Mouse (Mus musculus) layer of hippocampus, adult 18-20 months (tissue): Measurements from ENCODE around the gene Rhcg. TPM values are rescaled to one million over a fixed set of nuclear protein-coding genes. Genes with fewer than 3 reads are reported as not detected.

ENCODE experiments used
- DNase-seq, 2 experiments: peaks; one replicate each; pipeline ENCODE4 v3.0.0; 2022; ENCODE audit warnings: low spot score in 2 of 2
- total RNA-seq, 2 experiments: library from RNA; stranded (reverse); gene quantifications; 2 replicates each; pipeline ENCODE4 v1.2.3; 2021

Rhcg gene
- total RNA-seq, 2 experiments from 2014 or later, result 0.82 to 1.8 TPM

DNA sequence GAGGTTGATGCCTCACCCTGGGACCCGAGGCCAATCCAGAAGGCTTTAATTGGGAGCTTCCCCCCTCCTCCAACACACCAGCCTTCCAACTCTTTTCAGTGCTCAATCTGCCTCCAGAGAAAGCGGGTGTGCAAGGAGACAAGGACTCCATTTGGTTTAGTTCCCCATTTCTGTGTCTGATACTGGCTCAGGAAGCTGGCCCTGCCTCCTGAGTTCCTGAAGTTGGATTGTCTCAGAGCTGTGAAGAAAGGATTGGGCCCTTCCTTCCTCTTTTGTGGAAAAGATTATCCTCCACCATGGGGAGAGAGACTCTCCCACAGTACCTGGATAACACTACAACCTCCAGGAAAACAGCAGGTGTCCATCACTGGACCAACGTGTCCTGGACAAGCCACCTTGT lies 10.7 kb downstream of the Rhcg start:
- DNase-seq, result no peak

GRCm38 (mm10) chr7:79602006-79602405 lies 15.5 kb downstream of the Rhcg start:
- DNase-seq, result no peak

GRCm38 (mm10) chr7:79600122-79600521 lies 17.3 kb downstream of the Rhcg start:
- DNase-seq, result no peak

DNA sequence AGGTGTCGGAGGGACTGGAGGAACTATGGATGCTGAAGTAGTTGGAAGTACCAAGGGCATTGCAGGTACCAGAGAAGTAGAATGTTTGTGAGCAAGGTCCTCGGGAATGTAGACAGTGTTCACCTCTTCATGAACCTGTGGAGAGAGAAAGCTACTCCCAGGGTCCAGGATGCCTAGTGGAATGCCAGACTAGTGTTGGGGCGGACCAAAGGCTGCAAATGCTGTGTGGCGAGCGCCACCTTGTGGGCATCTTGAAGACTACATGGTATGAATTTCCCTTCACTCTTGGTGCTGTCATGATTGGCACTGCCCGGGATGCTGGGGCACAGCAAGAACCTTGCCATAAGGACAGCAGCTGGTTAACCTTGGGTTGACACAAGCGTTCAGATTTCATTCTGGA lies 22.6 kb downstream of the Rhcg start:
- DNase-seq, result peak; percentile 73 to 88

GRCm38 (mm10) chr7:79591812-79592731 lies 25.4 kb downstream of the Rhcg start:
- peak; percentile 74 to 80 for DNase-seq

- no peak for DNase-seq
These were observed 26.8 kb downstream of the Rhcg start for GRCm38 (mm10) chr7:79590560-79591110.

GRCm38 (mm10) chr7:79589763-79590559 lies 27.5 kb downstream of the Rhcg start:
- DNase-seq, result no peak

GRCm38 (mm10) chr7:79588284-79588683 lies 29.2 kb downstream of the Rhcg start:
- DNase-seq, result no peak

GRCm38 (mm10) chr7:79578851-79579241 lies 38.6 kb downstream of the Rhcg start:
- no peak for DNase-seq

DNA sequence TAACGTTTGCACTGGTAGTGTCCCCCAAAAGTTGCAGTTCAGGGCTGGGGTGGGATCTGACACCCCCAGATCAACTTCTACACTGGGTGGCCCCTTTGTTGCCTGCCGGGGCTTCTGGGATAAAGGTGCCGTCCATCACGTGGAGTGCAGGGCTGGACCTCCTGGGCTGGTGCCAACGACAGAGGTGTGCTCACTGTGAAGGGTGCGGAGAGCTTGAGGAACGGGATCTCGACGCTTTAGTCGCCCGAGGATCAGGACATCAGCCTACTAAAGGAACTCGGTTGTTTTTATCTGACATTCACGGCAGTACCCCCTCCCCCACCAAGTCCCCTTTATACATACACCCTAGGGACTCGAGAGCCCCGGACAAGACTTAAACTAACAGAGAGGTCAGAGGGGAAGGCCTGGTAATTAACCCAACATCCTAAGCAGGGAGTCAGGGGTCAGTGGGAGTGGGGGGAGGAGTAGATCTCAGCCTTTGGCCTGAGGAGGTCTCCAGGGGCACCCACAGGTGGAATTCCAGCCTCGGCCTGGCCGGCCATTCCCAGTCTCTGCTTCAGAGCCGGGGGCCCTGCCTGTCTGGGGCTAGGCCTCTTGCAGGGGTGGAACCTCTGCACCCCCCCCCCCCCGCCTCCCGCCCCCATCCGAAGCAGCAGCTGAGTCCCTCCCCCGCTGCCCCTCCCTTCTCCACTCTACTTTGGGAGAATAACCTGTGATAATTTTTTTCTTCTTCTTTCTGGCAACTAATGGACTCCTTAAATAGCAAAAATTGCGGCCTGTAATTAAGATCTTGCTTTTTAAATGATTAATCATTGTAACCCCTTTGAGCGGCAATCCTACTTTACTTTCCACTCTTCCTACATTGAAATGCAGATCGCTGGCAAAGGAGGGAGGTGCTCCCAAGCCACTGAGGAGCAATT lies 39.3 kb downstream of the Rhcg start:
- DNase-seq, result peak in 1 of 2 experiments; percentile 13

GRCm38 (mm10) chr7:79577096-79577874 lies 40.2 kb downstream of the Rhcg start:
- DNase-seq, result peak; percentile 62 to 87

GRCm38 (mm10) chr7:79576659-79577058 lies 40.8 kb downstream of the Rhcg start:
- peak; percentile 57 to 78 for DNase-seq

DNA sequence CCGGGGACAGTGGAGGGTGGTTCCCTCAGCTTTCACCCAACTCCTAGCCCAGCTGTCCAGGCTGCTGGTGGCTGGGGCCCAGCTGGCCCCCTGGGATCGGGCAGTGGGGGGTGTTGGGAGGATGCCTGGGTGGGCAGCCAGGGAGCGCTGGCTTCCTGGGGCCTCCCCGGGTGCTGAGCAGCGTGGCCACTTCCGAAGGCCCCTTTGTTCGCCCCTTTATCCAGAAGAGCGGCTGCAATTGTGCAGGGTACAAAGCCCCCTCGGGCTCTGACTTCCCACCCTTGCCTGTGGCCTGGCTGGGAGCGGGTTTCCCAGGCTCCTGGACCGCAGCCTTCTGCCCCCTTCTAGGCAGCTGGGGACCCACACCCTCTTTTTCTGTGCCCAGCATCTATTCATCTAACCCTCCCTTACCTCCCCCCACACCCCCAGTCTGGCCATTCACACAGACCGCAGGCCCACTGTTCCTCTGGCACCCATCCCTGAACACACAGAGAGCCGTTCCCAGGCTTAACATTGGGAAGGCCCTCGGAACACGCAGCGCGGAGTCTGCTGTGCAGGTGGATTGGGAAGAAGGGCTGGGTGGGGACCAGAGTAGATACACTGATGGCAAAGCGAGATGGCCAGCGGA lies 45.2 kb downstream of the Rhcg start:
- no peak for DNase-seq

DNA sequence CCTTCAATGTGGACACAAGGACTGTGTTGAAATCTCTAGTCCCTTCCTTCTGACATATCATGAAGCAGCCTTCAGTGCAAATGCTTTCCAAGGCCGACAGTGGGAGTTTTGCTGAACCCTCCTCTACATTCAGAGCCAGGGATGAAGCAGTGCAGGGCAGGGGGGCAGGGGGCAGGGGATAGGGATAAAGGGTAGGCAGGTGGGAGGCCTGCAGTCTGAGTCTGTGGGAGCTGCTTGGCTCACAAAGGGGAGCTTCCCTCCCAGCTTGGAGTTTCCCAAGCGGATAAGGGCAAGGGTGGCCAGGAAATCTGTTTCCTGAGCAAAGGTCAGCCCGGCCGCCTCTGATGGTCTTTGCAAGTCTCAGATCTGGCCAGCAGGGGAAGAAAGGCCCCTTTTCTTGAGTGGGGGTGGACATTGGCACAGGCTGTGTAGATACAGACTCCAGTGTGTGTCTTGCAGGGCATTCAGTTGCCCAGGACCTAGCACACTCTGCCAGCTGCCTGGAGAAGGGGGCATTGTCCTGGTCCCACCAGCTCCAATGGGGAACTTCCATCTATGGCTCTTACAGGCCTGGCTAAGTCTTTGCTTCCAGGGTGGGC lies 48.4 kb downstream of the Rhcg start:
- peak in 1 of 2 experiments; percentile 32 for DNase-seq

- DNase-seq, result no peak
These were observed 49.2 kb downstream of the Rhcg start for GRCm38 (mm10) chr7:79568212-79568611.

GRCm38 (mm10) chr7:79563675-79564074 lies 53.8 kb downstream of the Rhcg start:
- DNase-seq, result no peak

DNA sequence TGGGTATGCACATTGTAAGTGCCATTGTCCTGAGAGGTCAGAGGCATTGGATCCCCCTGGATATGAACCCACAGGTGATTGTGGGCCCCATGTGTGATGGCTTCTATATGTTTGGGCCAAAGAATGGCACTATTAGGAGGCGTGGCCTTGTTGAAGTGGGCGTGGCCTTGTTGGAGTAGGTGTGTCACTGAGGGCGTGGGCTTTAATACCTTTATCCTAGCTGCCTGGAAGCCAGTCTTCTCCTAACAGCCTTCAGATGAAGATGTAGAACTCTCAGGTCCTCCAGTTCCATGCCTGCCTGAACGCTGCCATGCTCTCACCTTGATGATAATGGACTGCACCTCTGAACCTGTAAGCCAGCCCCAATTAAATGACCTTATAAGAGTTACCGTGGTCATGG lies 55.1 kb downstream of the Rhcg start:
- no peak for DNase-seq

- DNase-seq, result peak in 1 of 2 experiments; percentile 48
These were observed 58.8 kb downstream of the Rhcg start for GRCm38 (mm10) chr7:79558698-79559097.

GRCm38 (mm10) chr7:79557728-79558221 lies 59.7 kb downstream of the Rhcg start:
- DNase-seq, result no peak
